Mouse (Mus musculus): ENCODE measurements at regions not wholly inside any gene's neighbourhood (a gene's known extent, or its start where the extent isn't known, plus 50 kb on each side); places are given as distances from the start of the nearest gene placed in this dataset.

Small RNA genes in the stretch of these regions (microRNA-seq; reads per million reads assigned to microRNA genes)
- gene Gm27682: 0 reads per million in 2 experiments

All from left cerebral cortex, postnatal 14 days (tissue).